Mouse (Mus musculus): ENCODE data around the gene Tuba1a. TPM values are rescaled to one million over a fixed set of nuclear protein-coding genes. Genes with fewer than 3 reads are reported as not detected.
"Not testable (repeated sequence)": the region's sequence is repeated elsewhere in the genome, so short reads cannot be mapped to it uniquely, and the experiment has no call there.

Tuba1a gene
- total RNA-seq, 2 experiments from 2014 or later, result 73.0 to 74.5 TPM

- intact Hi-C loops (cut with DNase I), result no loop called here
- no peak for DNase-seq
Observed at GRCm38 (mm10) chr15:98957475-98957874, 4.0 kb upstream of the Tuba1a start.

DNA sequence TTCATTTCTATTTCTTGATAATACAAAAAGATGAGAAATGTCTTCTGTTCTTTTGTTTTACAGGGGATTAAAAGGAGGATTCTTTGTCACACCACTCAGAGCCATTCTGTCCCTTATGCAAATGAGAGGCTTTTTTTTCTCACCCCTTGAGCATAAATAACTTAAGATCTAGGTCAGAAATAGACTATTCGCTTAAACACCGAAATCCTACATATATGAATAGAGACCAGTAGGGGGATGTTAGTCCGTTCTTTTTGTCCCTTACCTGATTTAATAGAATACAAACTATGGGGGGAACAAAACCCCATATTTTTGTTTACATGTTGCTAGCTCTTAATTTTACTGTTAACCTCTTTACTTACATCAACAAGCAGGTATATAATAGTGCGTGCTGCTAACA lies 2.5 kb upstream of the Tuba1a start:
- intact Hi-C loops (cut with DNase I), result no loop called here
- DNase-seq, result no peak

GRCm38 (mm10) chr15:98955324-98955723 lies 1.8 kb upstream of the Tuba1a start:
- intact Hi-C loops (cut with DNase I), result no loop called here
- DNase-seq, result no peak

GRCm38 (mm10) chr15:98954425-98955253 lies 1.1 kb upstream of the Tuba1a start:
- DNase-seq, result peak in 1 of 2 experiments; percentile 40
- intact Hi-C loops (cut with DNase I), result no loop called here

GRCm38 (mm10) chr15:98952751-98953400 lies 627 bp downstream of the Tuba1a start:
- intact Hi-C loops (cut with DNase I), result loop anchor here (1.0 to 2.0 kb wide), 3 partner anchors 18 to 40 kb away; partner anchors contain the start of gene Tuba1b
- peak in 1 of 2 experiments; percentile 85 for DNase-seq

- intact Hi-C loops (cut with DNase I), result loop anchor here (2.0 kb wide), 1 partner anchor 17 kb away; the partner anchor contains the start of gene Tuba1b
- no peak for DNase-seq
Observed at GRCm38 (mm10) chr15:98952063-98952455, 1.4 kb downstream of the Tuba1a start.

GRCm38 (mm10) chr15:98951122-98952062 lies 2.1 kb downstream of the Tuba1a start:
- intact Hi-C loops (cut with DNase I), result loop anchor here (2.0 kb wide), 1 partner anchor 17 kb away; the partner anchor contains the start of gene Tuba1b
- DNase-seq, result not testable (repeated sequence)

GRCm38 (mm10) chr15:98949607-98949892 lies 4.0 kb downstream of the Tuba1a start:
- intact Hi-C loops (cut with DNase I), result no loop called here
- no peak for DNase-seq

DNA sequence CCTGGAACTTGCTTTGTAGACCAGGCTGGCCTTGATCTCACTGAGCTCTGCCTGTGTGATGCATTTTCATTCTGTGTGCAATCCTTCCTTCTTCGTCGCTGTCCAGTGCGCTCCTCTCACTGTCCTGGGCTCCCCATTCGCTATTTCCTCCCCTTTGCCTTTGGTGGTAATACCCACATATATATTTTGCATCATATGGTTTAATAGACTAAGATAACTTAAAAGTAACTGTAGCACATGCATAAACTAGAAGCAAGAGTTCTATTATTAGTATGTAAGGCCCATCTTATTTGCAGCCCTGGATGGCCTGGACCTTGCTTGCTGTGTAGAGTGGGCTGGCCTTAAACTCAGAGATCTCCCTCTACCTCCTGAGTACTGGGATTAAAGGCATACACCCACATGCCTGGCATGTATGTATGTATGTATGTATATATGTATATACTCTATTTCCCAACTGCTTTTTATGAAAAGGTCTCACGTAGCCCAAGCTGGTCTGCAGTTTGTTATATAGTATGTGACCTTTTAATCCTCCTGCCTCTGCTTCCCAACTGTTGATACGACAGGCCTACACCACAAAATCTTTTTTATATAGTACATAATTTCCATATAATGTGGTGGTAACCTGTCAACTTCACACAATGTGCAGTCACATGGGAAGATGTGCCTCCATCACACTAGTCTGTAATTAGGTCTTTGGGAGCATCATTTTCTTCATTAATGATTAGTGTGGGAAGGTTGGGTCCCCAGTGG lies 4.5 kb downstream of the Tuba1a start:
- no peak for DNase-seq
- intact Hi-C loops (cut with DNase I), result no loop called here

- DNase-seq, result no peak
- intact Hi-C loops (cut with DNase I), result no loop called here
Observed at GRCm38 (mm10) chr15:98948382-98948781, 5.1 kb downstream of the Tuba1a start.

DNA sequence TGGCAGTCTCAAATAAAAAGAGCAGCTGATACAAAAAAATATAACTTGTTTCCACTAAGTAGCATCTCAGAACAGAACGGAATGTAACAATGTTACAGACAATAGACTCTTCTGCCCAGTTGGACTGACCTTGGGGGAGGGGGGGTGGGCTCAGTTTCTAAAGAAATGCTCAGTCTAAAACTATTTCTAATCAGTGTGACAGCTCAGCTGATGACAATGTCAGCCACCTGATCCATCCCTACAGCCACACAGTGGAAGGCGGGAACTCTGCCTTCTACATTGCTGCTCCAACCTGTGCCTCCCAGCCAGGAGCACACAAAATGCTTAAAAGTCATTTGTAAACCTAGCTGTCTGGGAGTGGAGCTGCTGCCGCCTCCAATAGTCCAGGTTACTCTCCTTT lies 5.6 kb downstream of the Tuba1a start:
- intact Hi-C loops (cut with DNase I), result no loop called here
- DNase-seq, result no peak

- DNase-seq, result no peak
- intact Hi-C loops (cut with DNase I), result no loop called here
Observed at GRCm38 (mm10) chr15:98943133-98943532, 10.4 kb downstream of the Tuba1a start.

DNA sequence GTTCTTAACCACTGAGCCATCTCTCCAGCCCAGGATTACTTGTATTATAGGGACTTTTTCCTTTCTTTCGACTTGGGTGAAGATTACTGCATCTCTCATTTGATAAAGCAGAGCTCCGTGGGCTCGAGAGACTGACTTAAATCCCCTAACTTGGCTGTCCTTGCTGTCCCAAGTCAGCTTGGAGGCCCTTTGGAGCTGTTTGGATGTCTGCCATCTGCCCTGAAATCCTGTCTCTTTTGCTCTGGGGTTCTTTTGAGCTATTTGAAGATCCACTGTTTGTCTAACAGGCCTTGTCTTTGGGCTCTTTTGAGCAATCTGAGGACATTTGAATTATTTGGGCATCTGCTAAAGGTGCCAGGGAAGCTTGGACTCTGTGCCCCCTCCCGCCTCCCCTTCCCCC lies 11.4 kb downstream of the Tuba1a start:
- no peak for DNase-seq

GRCm38 (mm10) chr15:98941539-98941938 lies 12.0 kb downstream of the Tuba1a start:
- intact Hi-C loops (cut with DNase I), result no loop called here
- DNase-seq, result no peak

More for the DNA sequence above, 11.4 kb downstream of the Tuba1a start:
- intact Hi-C loops (cut with DNase I), result no loop called here

DNA sequence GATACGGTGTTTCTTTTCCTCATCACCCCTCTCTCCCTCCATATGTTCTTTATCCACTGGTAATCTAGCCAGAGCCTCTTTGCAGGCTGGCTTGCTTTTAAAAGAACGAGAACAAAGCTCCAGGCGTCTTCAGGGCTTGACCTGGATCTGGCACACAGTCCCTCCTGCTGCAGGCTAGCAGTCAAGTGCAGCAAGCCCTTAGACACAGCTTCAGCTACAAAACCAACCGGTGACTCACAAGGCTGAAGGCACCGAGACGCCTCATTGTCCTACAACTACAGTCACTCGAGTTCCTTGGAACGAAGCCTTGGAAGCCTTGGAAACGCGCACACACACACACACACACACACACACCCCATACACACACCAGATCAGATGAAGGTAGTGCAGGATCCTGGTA lies 12.7 kb downstream of the Tuba1a start:
- intact Hi-C loops (cut with DNase I), result no loop called here
- no peak for DNase-seq

DNA sequence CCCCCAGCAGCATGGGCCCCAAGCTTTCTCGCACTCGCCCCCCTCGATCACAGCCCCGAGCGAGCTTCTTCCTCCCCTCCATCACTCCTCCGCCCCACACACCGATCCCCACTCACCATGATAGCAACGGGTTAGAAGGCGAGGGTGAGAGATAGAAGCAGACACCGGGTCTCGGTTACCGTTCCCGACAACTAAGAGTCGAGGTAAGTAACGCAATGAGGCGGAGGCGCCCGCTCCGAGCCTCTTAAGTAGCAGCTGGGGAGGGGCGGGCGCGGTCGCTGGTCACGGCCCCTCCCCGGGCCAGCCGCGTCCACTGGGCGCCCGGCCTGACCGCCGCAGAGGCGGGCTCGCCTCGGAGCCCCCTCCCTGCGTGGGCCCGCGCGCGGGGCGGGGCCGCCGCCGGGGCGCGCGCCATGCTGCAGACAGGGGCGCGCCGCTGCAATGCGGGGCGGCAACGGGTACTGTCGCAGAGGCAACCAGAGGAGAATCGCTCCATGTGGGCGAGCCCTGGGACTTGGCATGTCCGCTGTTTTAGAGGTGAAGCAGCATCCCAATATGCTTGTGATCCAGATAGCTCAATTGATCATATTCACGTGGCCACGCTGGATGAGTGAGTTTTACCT lies 19.2 kb downstream of the Tuba1a start, which contains the start of gene Tuba1b:
Gene Tuba1b, minus strand, starts transcription at position 349 of the 623 bp plus-strand sequence.
- DNase-seq, result peak; percentile 91 to 92
- intact Hi-C loops (cut with DNase I), result loop anchor here (1.0 to 2.0 kb wide), 3 partner anchors 18 to 59 kb away; partner anchors contain the start of genes Gm49450 and Tuba1a

DNA sequence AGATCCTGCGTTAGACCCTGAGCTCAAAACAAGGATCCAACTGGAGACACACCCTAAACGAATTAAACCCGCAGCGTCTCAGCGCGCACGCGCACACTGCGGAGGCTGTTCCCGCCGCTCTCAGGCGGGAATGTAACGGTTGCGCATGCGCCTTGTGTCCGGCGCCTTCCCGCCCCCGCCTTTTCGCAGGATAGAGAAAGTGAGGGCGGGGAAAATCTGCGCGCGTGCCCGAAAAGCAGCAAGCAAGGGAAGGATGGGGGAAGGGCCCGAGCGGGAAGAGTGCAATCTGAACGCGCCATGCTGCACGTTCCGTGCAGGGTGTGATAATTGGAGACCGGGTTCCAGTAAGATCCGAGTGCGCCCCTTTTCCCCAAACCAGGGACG lies 19.7 kb downstream of the Tuba1a start:
- DNase-seq, result peak; percentile 91 to 93
- intact Hi-C loops (cut with DNase I), result loop anchor here (1.0 to 2.0 kb wide), 3 partner anchors 17 to 59 kb away; partner anchors contain the start of genes Gm49450 and Tuba1a

GRCm38 (mm10) chr15:98933004-98933671 lies 20.4 kb downstream of the Tuba1a start:
- intact Hi-C loops (cut with DNase I), result not testable (repeated sequence)
- peak; percentile 10 to 35 for DNase-seq

- intact Hi-C loops (cut with DNase I), result no loop called here
- no peak for DNase-seq
Observed at GRCm38 (mm10) chr15:98930998-98931397, 22.5 kb downstream of the Tuba1a start.
